Mouse (Mus musculus) gastrocnemius, adult 2 months (tissue): ENCODE measurements around the gene Mrps7. TPM values are rescaled to one million over a fixed set of nuclear protein-coding genes. Genes with fewer than 3 reads are reported as not detected.

Experiments
- DNase-seq: peaks from one replicate; pipeline ENCODE4 v3.0.0; 2022
- H3K27ac ChIP-seq: fragments of 200-600 bp; 2 replicates; pipeline ENCODE4 v1.8.1; 2022; ENCODE audit warnings: mild to moderate bottlenecking
- H3K4me3 ChIP-seq: fragments of 200-600 bp; 2 replicates; pipeline ENCODE4 v1.8.1; 2022; ENCODE audit warnings: mild to moderate bottlenecking, moderate library complexity
- CTCF ChIP-seq: fragments of 200-600 bp; IDR thresholded peaks from 2 replicates; pipeline ENCODE4 v1.8.1; 2022; ENCODE audit warnings: antibody characterized with exemption, mild to moderate bottlenecking, moderate library complexity
- intact Hi-C: fragments of 180-260 bp; cut with DNase I; formaldehyde crosslinking; loops from one replicate; pipeline ENCODE4 v1.15.1; 2025
- total RNA-seq, 2 experiments: library from RNA; stranded (reverse); gene quantifications; 2 replicates each; pipeline ENCODE4 v1.2.3; 2021

The Mrps7 gene
- total RNA-seq, 2 experiments from 2014 or later: 66.8 to 88.5 TPM

DNA sequence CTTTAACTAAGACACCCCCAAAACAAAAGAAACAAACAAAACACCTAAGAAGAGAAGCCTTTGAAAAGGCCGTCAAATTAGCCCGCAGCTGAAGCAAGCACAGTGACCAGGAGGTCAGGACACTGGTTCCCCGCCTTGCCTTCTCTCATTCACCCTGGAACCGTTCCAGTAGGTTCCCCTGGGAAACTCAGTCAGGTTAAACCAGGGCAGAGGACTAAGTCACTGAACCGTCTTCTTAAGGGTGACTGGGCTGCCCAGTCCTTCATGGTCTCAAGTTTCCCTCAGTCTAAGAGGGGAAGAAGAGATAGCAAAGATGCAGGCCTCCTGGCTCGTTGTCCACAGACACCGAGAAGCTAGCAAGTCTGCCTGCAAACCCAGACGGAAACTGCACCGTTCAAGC is 22.2 kb downstream of the Mrps7 start:
- Histone ChIP-seq H3K4me3 (peak overlapping the region; percentile 26), H3K27ac (peak overlapping the region; percentile 92)
- no peak for TF ChIP-seq CTCF
- intact Hi-C loops: no loop called here
- DNase-seq: peak; percentile 80

DNA sequence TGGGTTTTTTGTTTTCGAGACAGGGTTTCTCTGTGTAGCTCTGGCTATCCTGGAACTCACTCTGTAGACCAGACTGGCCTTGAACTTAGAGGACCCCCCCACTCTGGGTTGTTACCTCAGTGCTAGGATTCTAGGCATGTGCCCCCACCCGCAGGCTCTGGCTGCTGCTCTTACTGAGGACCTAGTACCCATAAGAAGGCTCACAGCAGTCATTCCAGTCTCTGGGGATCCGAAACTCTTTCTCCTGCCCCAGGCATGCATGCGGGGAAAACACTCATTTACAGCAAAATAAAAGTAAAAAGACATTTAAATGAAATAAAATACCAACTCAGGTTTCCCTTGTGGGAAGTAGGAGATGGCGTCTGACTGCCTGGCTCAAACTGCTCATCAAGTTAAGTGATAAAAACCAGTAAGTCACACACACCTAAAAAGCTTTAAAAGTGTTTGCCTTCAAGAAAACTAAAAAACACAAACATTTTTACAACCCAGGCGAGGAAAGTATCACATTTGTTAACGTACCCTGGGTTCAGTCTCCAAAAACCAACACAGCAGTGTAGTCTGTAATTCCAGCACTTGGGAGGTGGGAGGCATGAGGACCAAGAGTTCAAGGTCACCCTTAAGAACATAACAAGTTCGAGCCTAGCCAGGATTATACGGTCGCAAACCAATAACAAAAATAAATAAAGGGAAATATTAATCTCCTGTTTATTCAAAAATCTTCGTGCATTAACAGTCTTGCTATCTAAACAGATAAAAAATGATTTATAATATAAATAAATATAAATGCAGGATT is 23.3 kb downstream of the Mrps7 start:
- peak overlapping the region; percentile 72 for H3K4me3 ChIP-seq
- intact Hi-C loops: no loop called here
- TF ChIP-seq CTCF: no peak
- peak overlapping the region; percentile 92 for H3K27ac ChIP-seq
- no peak for DNase-seq

DNA sequence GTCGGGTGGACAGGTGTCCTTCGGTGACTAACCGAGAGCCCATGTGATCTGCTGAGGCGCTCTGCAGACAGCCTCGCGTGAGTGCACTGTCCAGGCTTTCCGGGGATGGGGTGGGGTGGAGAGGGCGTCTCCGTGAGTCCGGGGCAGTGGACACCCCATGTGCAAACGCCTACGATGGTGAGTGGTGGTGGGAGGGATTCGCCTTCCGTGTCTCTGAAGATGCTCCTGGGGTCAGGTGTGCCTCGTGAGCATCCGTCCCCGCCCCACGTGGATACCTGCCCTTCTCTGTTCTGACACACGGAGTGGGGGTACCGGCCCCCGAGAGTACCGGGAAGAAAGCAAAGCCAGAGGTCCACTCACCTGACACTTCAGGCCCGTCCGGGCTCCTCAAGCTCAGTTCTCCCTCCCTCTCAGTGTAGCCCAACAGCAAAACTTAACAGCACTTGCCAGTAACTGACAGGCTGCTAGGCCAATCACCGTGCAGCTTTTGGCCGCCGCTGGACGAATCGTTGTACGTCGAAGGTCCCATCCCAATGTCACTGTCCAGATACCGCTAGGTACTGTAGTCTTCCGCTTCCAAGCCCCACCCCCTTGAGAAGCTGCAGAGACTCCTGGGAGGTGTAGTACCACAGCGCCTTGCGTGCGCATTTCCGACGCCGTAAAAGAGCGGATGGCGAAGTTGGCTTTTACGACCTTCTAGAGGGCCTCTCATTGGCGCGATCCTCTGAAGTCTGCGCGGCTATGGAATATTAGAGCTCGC is 24.2 kb downstream of the Mrps7 start, which contains the start of gene Slc25a19:
Gene Slc25a19 (minus strand): TSS at position 591 of the 760 bp plus-strand sequence.
- no peak for TF ChIP-seq CTCF
- peak within 1 kb of the TSS; percentile 72 for H3K4me3 ChIP-seq
- DNase-seq: peak; percentile 99
- intact Hi-C loops: no loop called here
- H3K27ac ChIP-seq: peak within 1 kb of the TSS; percentile 92

DNA sequence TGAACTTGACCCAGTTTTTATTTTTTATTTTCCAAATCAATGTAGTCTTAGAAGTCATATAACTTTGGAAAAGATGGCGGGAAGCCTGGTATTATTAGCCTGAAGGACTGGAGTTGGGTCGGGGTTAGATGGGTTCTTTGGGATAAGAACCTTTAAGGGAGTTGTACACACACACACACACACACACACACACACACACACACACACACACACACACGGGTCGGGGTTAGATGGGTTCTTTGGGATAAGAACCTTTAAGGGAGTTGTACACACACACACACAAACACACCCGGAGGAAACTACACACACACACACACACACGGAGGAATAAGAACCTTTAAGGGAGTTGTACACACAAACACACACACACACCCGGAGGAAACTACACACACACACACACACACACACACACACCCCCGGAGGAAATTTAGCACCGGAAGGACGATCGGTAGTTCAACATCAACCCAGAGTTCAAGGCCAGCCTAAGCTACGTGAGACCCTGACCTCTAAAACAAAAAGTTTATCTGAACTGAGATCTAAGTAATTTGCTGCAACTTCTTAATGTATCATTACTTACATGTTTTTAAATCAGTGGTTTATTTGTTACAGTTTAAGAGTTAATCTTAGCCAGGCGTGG is 24.9 kb downstream of the Mrps7 start:
- peak overlapping the region; percentile 72 for H3K4me3 ChIP-seq
- TF ChIP-seq CTCF: no peak
- peak overlapping the region; percentile 92 for H3K27ac ChIP-seq
- intact Hi-C loops: no loop called here
- no peak for DNase-seq

DNA sequence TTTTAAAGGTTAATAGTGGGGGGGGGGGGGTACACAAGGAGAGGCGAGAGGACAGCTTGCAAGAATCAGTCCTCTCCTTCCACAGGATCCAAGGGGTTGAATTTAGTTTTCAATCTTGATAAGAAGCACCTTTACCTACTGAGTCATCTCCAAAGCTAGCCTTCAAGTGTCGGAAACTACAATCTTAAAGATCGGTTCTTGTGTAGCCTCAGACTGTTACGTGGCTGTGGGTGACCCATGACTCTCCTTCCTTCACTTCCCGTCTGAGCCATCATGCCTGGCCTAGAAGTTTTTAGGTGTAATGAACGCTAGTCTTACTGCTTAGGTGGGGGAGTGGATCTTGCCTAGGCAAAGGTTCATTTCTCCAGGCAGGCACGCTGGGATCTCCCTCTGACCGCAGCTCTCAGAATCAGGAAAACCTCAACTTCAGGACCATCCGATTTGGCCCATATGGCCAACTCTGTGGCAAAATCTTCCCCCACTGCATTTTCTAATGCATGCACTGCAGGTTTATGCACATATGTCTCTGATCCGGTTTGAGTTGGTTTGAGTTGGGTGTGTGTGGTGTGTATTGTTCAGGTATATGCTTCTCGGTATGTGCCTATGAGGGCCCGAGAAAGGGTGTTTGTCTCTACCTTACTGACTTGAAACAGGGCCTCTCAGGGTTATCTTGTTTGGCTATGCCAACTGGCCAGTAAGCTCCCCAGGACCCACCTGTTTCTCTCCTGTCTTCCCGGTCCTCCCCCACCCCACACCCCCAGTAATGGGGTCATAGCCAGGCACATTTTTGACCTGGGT is 26.2 kb downstream of the Mrps7 start:
- TF ChIP-seq CTCF: no peak
- no peak overlapping the region for H3K27ac ChIP-seq
- H3K4me3 ChIP-seq: no peak overlapping the region
- DNase-seq: no peak
- intact Hi-C loops: loop anchor here (5.0 kb wide), 2 partner anchors 82 to 182 kb away; partner anchors contain the start of genes Caskin2 and Tsen54

DNA sequence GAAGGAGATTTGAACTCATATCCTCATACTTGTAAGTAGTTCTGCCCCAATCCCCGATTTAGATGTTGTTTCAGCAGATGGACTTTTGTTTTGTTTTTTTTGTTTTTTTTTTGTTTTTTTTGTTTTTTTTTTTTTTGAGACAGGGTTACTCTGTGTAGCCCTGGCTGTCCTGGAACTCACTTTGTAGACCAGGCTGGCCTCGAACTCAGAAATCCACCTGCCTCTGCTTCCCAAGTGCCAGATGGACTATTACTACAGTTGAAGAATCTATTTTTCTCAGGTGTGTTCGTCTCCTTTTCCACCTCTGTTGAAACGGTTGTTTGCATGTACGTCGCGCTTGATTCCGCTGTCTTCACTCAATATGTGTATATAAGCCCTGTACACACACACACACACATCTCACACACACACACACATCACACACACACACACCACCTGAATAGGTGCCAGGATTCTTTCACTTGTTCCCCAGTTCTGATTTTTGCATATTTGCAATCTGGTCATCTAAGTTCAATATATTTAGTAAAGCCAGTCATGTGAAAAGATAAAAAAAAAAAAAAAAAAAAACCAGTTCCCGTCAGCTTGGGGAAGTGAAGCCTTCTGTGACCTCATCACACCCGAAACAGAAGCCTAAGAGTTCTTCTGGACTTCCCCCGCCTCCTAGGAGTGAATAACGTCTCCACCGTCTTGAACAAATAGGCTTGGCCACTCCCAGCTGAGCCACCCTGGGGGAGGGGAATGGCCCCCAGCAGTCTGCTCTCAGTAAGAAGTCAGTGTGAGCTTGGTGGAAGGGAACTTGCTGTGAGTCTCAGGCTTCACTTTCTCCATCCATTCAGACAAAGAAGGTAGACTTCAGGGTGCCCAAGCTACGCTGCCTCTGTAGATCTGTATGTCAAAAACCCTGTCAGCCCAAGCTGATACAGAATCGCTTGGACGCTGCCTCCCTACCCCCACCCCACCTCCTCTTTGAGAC is 27.1 kb downstream of the Mrps7 start:
- DNase-seq: no peak
- Histone ChIP-seq H3K4me3 (no peak overlapping the region), H3K27ac (no peak overlapping the region; the same call in 1 of the 2 replicates)
- no peak for TF ChIP-seq CTCF
- intact Hi-C loops: loop anchor here (5.0 kb wide), 2 partner anchors 81 to 181 kb away; partner anchors contain the start of genes Caskin2 and Tsen54

DNA sequence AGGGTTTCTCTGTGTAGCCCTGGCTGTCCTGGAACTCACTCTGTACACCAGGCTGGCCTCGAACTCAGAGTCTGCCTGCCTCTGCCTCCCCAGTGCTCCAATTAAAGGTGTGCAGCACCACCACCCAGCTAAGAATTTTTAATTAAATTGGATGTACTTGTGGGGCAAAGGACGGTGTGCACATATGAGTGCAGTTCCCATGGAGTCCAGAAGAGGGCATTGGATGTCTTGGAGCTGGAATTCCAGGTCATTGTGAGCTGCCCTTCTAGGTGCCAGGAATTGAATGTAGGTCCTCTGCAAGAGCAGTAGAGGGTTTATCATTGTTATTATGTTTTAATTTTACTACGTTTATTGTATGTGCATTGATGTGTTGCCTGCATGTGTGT is 27.8 kb downstream of the Mrps7 start:
- peak; percentile 59 for DNase-seq
- Histone ChIP-seq H3K27ac (no peak overlapping the region; the same call in 1 of the 2 replicates), H3K4me3 (no peak overlapping the region)
- TF ChIP-seq CTCF: peak; percentile 81
- intact Hi-C loops: loop anchor here (5.0 kb wide), 2 partner anchors 81 to 181 kb away; partner anchors contain the start of genes Caskin2 and Tsen54

DNA sequence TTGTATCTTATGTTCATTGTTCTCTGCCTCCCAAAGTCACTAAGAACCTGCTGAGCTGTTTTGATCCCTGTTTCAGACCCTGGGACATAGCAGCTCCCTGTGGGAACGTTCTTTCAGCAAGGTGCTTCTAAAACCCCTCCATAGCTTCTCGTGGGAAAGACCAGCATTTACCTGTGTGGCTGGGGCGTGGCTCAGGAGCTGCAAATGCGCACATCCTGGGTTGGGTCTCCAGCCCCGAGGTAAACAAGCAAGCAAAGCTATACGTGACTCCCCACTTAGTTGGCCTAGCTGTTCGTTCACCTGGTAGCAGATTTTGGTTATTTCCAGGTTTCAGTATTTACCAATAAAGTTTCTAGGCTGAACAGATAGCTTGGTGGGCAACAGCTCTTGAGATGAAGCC is 28.5 kb downstream of the Mrps7 start:
- no peak overlapping the region for H3K27ac ChIP-seq
- intact Hi-C loops: loop anchor here (5.0 kb wide), 2 partner anchors 80 to 180 kb away; partner anchors contain the start of genes Caskin2 and Tsen54
- H3K4me3 ChIP-seq: no peak overlapping the region
- no peak for TF ChIP-seq CTCF
- no peak for DNase-seq

DNA sequence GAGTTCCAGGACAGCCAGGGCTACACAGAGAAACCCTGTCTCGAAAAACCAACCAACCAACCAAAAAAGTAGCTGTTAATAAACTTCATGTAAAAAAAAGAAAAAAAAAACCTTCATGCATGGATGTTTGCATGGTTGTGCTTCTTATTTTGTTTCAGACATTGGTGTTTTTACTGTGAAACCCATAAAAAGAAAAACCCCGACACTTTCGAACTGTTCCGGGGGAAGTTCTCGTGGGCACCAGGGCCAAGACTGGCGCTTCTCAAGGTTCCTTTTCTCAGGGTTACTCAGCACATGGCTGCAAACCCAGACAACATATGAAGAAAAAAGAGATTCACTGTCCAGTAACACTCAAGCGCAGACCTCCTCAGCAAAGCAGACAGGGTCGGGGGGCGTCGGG is 29.1 kb downstream of the Mrps7 start:
- Histone ChIP-seq H3K4me3 (no peak overlapping the region), H3K27ac (no peak overlapping the region)
- intact Hi-C loops: loop anchor here (5.0 kb wide), 2 partner anchors 79 to 179 kb away; partner anchors contain the start of genes Caskin2 and Tsen54
- no peak for DNase-seq
- no peak for TF ChIP-seq CTCF

DNA sequence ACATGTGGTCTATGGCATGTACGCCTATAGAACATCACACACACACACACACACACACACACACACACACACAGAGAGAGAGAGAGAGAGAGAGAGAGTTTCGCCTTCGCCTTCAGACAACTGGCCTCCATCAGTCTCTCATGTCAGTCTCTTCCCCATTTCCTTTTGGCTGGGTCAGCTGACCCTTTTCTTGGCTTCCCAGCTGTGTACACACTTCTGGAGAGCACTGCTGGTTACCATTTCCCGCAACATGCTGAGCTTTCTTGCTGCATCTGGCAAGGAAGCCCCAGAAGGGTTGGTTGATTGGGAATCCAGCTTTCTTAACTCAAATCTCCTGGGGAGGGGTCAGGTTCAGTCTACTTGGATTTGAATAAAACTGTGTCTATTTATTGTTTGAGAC is 30.4 kb downstream of the Mrps7 start:
- DNase-seq: no peak
- Histone ChIP-seq H3K4me3 (no peak overlapping the region), H3K27ac (no peak overlapping the region)
- TF ChIP-seq CTCF: no peak
- intact Hi-C loops: loop anchor here (5.0 kb wide), 2 partner anchors 78 to 178 kb away; partner anchors contain the start of genes Caskin2 and Tsen54

DNA sequence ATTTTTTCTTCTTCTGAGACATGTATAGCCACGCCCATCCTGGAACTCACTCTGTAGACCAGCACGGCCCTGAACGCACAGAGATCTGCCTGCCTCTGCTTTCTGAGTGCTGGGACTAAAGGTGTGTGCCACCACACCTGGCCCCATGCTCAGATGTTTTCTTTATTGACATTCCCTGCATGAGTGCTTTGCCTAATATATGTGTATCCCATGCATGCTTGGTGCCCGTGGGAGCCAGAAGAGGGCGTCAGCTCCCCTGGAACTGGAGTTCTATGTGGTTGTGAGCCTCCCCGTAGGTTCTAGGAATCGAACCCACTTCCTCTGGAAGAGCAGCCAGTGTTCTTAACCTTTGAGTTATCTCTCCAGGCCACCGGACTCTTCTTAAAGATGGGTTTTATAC is 31.3 kb downstream of the Mrps7 start:
- Histone ChIP-seq H3K4me3 (no peak overlapping the region), H3K27ac (no peak overlapping the region)
- no peak for DNase-seq
- intact Hi-C loops: no loop called here
- TF ChIP-seq CTCF: no peak
